Mouse (Mus musculus) inflammation-experienced regulatory T-cells, adult 6 months (primary cell): ENCODE data around the gene Zbtb17. TPM values are rescaled to one million over a fixed set of nuclear protein-coding genes. Genes with fewer than 3 reads are reported as not detected.

Source experiments
- ATAC-seq: one replicate; pipeline ENCODE4 v1.8.0; 2017
- polyA plus RNA-seq, 3 experiments: library from polyadenylated mRNA; unstranded; fragments of 100-300 nt; shearing (Covaris generic); gene quantifications; one replicate each; pipeline ENCODE4 v1.2.1; 2017

The Zbtb17 gene
- polyA plus RNA-seq, 3 experiments from 2014 or later = 12.6 to 16.9 (median 14.1) TPM

DNA sequence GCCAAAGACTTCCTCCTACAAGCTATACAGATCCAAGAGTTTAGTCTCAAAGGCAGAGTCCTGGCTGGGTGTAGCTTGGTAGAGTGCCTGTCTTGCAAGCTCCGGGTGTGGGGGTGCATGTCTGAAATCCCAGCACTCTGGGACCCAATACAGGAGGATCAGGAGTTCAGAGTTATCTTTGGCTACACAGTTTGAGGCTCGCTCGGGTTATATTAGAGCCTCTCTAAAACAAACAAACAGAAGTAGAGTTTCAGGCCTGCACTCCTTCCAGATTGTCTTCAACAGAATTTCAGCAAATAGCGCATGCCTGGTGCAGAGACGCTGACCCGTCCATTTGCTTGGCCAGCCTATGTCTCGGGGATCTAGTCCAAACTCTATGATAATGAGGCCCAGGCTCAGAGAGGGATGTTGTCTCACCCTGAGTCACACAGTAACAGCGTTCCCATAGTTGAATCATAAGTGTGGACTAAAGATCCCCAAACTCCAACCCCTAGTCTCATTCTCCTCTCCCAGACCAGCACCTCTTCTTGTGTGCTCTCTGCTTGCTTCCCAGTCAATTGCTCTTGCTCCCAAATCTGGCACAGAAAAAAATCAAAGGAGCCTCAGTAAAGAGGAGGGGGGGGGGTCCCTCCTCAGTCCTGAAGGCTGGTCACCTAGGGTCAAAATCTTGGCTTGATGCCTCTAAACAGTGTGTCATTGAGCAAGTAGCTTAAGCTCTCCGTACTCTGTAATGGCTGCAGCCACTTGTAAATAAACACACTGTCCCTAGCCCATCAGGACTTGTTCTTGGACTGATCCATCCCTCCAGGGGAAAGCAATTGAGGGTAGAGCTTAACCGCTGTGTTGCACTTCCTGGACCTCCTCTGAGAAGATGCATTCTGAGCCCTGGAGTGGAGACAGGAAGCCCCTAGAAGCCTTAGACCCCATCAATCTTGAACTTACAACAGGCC is 17.4 kb upstream of the Zbtb17 start:
- ATAC-seq = no peak

DNA sequence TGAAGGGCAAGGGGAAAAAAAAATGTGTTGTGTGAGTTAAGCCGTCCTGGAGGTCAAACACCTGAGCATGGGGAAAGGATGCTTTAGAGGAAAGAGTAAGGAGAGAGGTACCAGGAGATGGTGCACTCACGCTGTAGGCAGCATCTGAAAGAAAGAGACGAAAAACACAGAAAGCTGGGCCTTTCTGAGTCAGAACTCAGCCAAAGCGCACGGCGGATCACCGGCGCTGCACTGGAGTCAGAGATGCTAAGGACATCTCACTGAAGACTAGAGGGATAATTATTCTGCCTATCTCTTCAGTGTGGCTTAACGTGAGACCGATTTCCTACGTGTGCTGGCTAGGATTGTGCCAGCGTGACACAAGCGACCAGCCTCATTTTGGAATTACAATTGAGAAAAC is 16.5 kb upstream of the Zbtb17 start:
- no peak for ATAC-seq

DNA sequence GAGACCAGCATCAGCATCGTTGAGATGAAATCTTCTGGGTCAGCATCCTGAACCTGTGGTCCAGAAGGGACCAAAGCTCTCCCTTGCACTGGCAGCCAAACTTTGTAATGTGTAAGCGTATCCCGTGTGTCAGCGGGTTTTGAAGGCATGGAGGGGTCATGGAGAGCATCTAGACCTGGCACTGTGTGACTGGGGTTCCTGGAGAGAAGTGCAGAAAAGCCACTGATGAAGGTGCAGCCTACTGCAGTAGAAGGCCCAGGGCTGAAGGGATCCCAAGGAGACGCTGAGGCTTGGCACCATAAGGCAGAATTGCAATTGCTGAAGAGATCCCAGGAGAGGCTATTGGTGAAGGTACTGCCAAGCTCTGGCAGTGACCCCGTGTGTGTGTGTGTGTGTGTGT is 15.1 kb upstream of the Zbtb17 start:
- ATAC-seq = no peak

DNA sequence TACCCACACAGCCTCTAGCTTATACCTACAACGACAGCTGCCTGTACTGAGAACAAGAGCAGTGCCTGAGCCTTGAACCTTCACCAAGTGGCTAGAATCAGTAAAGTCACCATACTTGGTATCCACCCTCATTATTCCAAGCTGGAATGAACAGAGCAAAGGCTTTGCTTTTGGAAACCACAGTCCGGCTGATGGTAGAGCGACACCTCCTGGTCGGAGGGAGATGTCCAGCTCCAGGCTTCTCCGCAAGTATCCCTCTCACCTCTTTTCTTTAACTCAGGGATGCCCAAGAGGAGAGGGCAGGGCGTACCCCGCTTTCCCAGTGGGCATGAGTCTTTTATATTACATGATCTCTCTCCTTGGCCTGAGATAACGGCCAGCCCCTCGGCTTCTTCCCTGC is 14.6 kb upstream of the Zbtb17 start:
- ATAC-seq = no peak

DNA sequence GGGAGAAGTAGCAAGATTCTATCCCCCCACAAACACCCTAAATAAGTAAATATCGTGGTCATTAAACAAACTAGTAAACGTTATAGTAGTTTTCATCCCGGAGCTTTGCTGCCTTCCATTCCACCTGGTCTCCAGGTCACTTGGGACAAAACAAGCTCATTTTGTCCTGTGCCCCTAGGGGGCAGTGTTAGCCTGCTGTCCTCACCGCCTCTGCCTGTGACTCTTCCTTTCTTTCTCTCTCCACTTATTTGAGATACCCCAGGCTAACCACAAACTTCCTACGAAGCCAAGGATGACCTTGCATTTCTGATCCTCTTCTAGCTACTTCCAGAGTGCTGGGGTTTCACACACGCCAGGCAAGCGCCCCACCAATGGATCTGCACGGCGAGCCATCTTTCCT is 13.5 kb upstream of the Zbtb17 start:
- peak; percentile 77 for ATAC-seq

DNA sequence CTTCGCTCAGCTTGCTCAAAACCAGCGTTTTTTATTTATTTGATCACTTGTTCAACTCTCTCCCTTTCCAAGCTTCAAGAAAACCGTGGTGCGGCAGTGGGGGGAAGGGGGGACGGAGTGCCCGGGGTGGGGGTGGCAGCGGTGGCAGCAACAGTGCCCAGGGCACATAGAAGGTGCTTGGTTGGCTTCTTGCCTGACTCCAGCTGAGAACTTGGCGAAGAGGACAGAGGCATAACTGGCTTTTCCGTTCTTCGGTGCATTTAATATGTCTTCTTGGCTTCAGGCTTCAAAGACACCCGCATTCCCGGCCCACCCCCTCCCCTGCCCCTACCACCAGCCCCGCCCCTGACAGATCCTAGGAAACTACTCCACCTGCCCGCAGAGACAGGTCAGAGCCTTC is 11.8 kb upstream of the Zbtb17 start:
- no peak for ATAC-seq

DNA sequence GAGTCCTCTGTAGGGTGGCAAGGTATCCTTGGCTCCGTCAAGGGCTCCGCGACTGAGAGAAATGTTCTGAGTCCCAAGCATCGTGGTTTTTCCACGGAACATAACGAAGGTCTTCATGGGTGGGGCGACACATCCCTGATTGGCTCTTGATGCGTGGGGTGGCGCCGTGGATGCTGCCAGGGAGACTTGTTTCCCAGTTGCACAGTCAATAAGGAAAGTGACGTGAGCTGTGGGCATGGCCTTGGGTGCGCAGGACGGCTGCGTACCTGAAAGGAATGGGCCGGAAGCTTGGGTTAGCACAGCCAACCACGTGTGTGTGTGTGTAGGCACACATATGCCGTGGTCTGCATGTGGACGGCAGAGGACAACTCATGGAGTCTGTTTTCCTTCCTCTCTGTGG is 11.3 kb upstream of the Zbtb17 start:
- no peak for ATAC-seq

DNA sequence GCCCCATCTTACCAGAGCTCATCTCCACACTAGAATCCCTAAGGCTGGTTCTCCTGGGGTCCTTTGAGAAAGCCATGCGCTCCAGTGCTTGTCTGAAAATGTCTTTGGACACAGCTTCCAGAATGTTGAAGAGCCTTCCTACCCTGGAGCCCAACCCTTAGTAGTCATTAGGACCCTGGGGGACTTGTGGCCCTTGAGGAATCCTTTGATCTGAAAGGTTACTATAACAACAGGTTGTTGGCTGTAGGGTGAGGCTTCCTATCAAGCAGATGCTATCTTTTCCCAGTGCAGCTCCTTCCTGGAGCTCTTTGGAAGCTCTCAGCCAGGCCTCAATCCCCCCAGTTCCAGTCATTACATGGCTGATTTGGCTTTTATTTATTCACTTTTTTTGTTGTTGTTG is 8.5 kb upstream of the Zbtb17 start, which contains the start of gene Srarp:
TSS of gene Srarp (minus strand) at position 132 of the 400 bp plus-strand sequence.
- ATAC-seq = no peak

DNA sequence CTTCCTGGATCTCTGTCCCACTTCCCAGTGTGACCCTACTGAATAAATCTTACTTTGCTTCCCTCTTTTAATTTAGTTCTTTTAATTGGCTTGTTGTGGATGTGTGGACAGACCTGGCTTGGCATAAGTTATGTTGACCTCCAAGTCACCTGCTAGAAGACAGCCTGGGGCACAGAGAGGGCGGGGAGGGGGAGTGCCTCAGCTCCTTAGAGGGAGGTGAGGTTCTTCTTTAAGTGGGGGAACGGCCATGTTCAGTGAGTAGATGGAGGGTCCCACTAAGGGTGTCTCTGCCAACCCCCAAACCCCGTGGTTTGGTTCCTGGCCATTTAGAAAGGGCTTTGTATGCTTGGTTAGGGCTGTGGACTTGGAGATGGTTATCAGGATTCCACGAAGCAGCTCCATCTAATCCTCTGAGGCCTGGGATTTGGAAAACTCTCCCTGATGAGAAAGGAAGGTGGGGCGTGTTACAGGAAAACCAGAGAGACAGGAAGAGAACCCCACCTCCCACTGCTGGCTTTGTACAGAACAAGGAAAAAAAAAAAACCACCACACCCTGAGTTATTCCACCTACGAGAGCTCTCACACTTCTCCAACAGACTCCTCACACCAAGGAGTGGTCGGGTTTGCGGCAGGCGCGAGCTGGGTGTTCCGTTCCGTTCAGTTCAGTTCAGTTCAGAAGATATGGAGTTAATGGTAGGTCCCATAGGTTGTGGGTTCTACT is 5.2 kb upstream of the Zbtb17 start:
- no peak for ATAC-seq

DNA sequence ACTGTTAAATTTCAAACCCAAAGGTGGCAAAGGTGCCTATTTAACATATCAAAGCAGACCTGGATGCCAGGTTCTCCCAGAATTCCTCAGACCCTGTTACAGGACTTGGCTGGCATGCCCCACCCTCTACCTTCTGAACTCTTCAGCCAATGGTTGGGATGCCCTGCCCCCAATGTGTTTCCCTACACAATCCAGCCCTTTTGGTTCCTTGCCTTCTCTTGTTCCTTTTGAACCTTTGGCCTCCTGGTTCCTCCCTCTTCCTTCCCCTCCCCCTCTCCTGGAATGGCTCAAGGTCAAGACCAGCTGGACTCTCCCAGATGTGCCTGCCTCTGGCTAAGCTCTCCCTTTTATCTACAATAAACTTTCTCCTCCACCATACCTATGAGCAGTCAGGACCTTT is 3.6 kb upstream of the Zbtb17 start:
- no peak for ATAC-seq

DNA sequence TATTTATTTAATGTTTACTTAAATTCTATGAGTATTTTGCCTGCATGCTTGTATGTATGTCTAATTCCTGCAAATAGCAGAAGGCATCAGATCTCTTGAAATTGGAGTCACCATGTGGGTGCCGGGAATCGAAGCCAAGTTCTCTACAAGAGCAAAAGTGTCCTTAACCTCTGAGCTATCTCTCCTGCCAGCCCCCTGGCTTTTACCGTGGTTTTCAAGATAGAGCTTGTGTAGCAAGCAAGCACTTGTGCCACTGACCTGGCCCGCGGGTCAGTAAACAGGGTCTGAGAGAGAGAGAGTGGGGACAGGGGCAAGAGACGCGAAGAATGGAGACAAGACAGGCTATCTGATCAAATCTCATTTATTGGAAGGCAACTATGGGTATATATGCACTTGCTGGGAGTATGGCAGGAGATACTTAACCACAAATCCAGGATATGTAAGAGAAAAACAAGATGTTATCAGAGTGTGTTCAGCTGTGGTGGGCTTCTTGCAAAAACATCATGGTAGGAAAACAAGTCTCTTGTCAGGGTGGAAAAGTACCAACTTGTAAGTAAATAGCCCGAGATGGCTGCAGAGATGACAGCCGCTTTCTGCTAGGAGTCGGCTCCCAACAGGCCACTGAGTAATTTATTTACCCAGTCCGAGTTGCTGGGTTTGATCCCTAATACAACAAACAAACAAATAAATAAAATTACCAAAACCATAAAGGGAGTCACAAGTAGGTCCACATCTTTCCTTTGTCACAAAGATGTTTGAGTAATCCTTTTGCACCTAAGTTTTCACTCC is 619 bp upstream of the Zbtb17 start:
- no peak for ATAC-seq

DNA sequence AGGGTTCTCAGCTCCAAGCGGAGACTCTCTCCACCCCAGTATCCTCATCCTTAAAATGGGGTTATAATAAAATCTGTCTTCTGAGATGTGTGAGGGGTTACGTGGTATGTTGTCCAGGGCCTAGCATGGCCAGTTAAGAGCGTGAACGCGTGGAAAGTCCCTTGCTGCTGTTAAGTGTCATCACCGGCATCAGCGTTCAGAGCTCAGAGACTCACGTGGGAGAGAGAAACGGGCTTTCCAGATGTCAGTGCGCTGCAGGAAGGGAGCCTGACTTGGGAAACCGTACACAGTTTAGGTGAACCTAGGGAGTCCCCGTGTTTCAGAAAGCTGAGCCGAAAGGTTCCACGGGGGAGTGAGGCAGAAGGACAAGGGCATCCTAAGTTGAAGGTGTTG is 870 bp downstream of the Zbtb17 start:
- peak; percentile 23 for ATAC-seq

DNA sequence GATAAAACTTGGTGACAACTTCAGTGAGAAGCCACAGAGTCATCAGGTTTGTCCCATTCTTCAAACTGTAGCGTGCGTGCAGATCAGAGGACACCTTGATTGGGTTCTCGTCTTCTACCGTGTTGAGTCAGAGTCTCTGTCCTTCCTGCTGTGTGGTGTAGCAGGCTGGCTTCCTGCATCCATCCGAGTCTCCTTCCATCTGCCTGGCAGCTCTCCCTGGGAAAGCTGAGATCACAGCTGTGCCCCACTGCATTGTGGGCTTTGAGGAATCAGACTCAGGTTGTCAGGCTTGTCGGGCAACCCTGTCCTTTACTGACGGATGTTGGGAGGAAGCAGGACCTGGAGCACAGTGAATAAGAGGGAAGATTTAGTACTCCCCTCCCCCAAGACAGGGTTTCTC is 1.8 kb downstream of the Zbtb17 start:
- no peak for ATAC-seq

DNA sequence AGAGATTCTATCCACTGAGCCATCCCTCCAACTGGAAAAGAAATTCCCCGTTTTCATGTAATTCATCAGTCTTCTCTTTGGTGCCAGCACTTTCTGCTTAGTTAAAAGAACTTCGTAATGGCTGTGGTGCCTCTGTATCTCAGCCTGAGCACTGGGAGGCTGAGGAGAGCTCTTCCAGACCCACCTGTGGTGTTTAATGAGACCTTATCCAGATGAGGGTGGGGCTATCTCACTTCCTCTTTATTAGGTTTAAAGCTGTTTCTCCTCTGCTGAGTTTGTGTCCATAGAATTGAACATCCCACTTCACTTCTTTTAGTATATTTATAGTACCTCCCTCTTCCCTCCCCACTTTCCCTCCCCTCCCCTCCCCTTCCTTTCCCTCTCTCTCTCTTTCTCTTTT is 6.8 kb downstream of the Zbtb17 start:
- ATAC-seq = no peak

DNA sequence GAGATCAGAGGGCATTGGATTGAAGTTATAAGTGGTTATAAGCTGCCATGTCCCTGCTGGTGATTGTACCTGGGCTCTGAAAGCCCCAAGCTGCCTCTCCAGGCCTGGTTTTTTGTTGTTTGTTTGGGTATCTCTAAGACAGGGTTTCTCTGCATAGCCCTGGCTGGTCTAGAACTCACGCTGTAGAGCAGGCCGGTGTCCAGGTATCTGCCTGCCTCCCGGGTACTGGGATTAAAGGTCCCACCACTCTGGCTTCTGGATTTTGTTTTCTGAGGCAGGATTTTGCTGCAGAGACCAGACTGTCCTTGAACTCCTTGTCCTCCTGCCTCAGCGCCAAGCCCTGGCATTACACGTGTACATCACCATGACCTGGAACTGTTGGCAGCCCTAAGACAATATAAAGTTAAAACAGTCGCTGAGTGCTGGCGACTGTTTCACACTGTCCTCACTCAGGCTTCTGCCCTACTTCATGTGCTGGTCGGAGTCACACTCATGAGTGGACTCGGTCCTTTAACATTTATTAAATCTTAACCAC is 7.5 kb downstream of the Zbtb17 start:
- ATAC-seq = no peak

DNA sequence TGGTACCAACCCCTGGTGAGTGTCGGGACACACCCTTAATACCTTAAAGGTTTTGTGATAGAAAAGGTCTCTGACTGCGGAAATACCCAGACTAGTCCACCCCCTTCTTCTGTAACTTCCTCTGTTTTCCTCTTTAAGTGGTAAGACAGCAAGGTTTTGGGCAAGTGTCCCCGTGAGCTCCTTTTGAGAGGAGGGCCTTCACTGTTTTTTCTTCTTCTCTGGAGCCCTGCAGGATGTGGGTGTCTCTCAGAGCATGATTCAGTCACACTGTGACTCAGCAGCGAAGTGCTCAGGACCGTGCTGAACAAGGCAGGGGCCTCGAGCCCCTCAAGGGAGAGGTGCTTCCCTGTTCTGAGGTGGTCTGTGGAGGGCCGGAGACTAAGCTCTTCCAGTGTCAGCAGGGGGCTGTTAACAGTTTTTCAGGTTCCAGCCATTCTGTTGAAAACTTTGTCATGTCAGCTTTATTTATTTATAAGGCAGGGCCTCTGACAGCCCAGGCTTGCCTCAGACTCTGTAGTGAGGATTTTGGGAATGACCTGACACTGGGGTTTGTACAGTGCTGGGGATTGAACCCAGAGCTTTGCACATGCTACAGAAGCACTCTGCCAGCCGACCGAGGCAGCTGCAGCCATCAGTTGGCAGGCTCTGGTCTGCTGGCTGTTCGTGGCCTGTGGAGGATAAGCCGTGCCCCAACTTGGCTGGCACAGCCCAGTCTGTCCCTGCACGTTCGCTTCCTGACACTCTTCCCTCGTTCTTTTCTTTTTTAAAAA is 10.3 kb downstream of the Zbtb17 start:
- peak; percentile 98 for ATAC-seq

DNA sequence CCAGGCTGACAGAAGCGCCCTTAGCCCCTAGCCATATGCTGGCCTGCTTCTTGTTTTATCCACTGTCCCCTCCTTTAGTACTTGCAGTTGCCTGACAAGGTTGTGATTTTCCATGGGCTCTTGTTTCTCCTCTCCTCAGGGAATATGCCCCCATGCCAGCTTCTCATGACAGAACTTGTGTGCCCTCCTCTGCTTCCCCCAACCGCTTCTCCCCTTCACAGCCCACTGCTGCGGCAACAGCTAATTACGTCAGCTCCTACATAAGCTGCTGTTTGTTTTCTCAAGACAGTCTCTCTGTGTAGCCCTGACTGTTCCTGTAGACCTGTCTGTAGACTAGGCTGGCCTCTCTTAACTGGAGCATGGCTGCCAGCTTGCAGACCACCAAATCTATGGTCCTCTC is 11.1 kb downstream of the Zbtb17 start:
- no peak for ATAC-seq

DNA sequence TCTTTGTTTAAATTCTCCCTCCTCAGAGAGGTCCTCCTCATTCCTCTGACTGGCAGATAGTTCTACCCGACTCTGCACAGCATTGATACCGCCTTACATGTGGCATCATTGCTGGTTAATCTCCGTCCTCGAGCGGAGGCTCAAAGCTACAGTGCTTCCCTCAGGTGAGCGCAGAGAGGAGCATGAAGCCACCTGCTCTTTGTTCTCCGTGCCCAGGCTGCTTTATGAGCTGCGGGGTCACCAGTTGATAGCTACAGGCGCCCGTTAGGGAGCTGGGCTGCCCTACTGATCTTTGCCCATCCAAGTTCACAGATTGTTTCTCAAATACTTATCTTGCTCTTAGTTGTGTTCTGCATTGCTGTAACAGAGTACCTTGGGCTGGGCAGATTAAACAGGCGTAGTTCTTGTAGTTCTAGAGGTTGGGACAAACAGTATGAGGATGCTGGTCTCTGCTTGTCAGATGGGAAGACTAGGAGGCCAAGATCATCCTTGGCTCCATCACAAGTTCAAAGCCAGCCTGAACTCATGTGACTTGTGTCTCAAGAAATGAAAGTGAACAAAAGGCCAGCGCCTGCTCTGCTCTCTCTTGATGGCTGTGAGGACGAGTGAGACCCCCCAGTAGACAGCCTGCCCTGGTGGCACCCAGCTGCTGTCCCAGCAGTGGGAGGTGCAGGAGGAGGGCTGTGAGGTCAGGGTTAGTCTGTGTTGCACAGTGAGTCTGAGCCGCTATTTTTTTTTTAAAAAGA is 11.9 kb downstream of the Zbtb17 start:
- no peak for ATAC-seq

DNA sequence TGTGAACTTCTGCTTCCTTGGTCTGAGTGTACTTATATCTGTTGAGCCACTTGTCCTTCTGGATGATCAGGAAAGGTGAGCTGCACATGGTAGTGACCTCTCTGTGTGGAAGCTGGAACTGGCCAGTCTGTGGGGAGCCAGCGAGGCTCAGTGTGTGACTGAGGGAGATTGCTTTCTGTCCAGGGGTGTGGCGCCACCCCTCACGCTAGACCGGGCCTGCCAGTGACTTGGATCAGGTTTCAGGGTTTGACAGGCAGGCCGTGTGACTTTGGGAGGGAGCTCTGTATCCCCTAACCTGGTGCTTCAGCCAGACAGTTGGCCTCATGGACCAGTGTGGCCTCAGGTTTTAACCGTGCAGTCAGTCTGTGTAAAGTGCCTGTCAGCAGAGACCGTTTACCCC is 13.8 kb downstream of the Zbtb17 start:
- no peak for ATAC-seq

DNA sequence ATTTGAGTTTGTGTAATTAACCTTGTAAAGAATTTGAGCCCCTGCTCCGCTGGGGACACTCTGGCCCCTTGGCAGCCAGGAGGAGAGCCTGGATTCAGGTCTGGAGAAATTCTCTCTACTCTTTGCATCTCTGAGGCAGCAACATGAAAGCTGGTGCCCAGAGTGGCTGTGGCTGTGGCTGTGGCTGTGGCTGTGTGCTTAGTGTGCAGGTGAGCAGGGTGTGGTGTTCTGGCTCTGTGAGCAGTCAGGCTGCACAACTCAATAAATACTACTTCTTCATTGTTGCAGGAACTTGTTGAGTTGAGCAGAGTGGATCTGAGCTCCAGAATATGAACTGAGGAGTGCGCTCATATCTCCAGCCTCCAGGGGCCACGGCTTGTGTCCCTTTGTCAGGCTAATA is 14.4 kb downstream of the Zbtb17 start:
- no peak for ATAC-seq

DNA sequence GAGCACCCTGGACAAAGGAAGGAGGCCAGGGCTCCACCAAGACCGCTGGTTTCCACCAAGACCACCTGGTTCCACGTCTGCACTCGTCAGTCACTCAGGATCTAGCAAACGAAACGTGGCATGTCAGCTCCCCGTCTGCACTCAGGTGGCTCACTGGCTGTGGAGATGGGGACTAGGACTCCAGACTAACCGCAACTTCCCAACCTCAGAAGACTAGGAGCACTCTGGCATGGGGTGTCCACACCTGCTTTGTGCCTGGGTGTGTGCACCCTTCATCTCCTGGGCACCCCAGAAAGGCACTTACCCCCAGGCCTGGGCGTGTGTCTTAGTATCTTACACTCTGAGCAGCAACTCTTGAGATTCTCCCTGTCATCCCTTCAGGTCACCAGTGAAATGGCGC is 15.3 kb downstream of the Zbtb17 start:
- no peak for ATAC-seq
